Mouse (Mus musculus) hindbrain, embryonic 11.5 days (tissue): ENCODE data around the gene Pvalb. TPM values are rescaled to one million over a fixed set of nuclear protein-coding genes. Genes with fewer than 3 reads are reported as not detected.

ENCODE experiments used
- ATAC-seq: fragments of 200-750 bp; cut with Nextera tagmentation; 2 replicates; pipeline ENCODE4 v1.8.0; 2017; ENCODE audit warnings: mild to moderate bottlenecking, moderate TSS enrichment, moderate library complexity; ENCODE audit not compliant: low FRiP score
- DNase-seq: peaks from one replicate; pipeline ENCODE4 v3.0.0-alpha.2; 2015; ENCODE audit warnings: low spot score
- H3K27ac ChIP-seq: fragments of 300-500 bp; sonication (generic); 2 replicates; pipeline ENCODE4 v1.5.1; 2014; ENCODE audit warnings: mild to moderate bottlenecking, low read depth, low read length
- H3K27me3 ChIP-seq: fragments of 300-500 bp; sonication (generic); 2 replicates; pipeline ENCODE4 v1.6.1; 2014; ENCODE audit warnings: mild to moderate bottlenecking, low read length, moderate library complexity, mixed read lengths; ENCODE audit not compliant: control insufficient read depth, insufficient read depth
- H3K36me3 ChIP-seq: fragments of 300-500 bp; sonication (generic); 2 replicates; pipeline ENCODE4 v1.6.1; 2014; ENCODE audit warnings: mild to moderate bottlenecking, low read length, moderate library complexity, mixed read lengths; ENCODE audit not compliant: control insufficient read depth, insufficient read depth
- H3K4me1 ChIP-seq: fragments of 300-500 bp; sonication (generic); replicated peaks from 2 replicates; pipeline ENCODE4 v1.6.1; 2014; ENCODE audit warnings: low read length, mixed read lengths; ENCODE audit not compliant: control insufficient read depth, insufficient read depth
- H3K4me2 ChIP-seq: fragments of 300-500 bp; sonication (generic); replicated peaks from 2 replicates; pipeline ENCODE4 v1.6.1; 2014; ENCODE audit warnings: mild to moderate bottlenecking, low read depth, low read length
- H3K4me3 ChIP-seq: fragments of 300-500 bp; sonication (generic); 2 replicates; pipeline ENCODE4 v1.5.1; 2014; ENCODE audit warnings: low read depth, low read length
- H3K9ac ChIP-seq: fragments of 300-500 bp; sonication (generic); 2 replicates; pipeline ENCODE4 v1.6.1; 2014; ENCODE audit warnings: low read depth, low read length
- H3K9me3 ChIP-seq: fragments of 300-500 bp; sonication (generic); 2 replicates; pipeline ENCODE4 v1.6.1; 2016; ENCODE audit warnings: low read length; ENCODE audit not compliant: control insufficient read depth
- WGBS: fragments of 180-500 bp; shearing (Covaris S2); extraction: QIAGEN DNeasy Blood & Tissue Kit; methylation state at CpG from one replicate; pipeline ENCODE4 v1.1.7; 2014; 5-methylcytosine and 5-hydroxymethylcytosine counted together
- polyA plus RNA-seq: library from polyadenylated mRNA; unstranded; fragments of >200 nt; fragmentation: Nextera tagmentation; extraction: Ambion mirVana; gene quantifications from 2 replicates; pipeline ENCODE4 v1.2.1, GENCODE M21; 2014

The Pvalb gene
- polyA plus RNA-seq = 1.2 and 1.7 TPM in 2 replicates

- 93% methylated on average over 7 of the region's 7 CpGs for WGBS
- H3K27ac ChIP-seq = no peak within 1 kb of the TSS
- H3K36me3 ChIP-seq = no peaks in the 10 kb centered on the region
- ATAC-seq (no peak), DNase-seq (no peak)
- H3K9ac ChIP-seq = no peak within 1 kb of the TSS
- H3K9me3 ChIP-seq = no peaks in the 10 kb centered on the region
- peaks cover 32% of the 10 kb centered on the region for H3K27me3 ChIP-seq
- H3K4me2 ChIP-seq = no peak within 1 kb of the TSS
- H3K4me1 ChIP-seq = peaks cover 4% of the 10 kb centered on the region; the same call in 1 of the 2 replicates
- H3K4me3 ChIP-seq = no peak within 1 kb of the TSS
Measured at GRCm38 (mm10) chr15:78206312-78206711, at the start of gene Pvalb. Gene Pvalb, minus strand, starts transcription at chr15:78206400.

GRCm38 (mm10) chr15:78254751-78255150, 48.6 kb upstream of the Pvalb start:
- H3K27ac ChIP-seq = no peak overlapping the region
- no peak overlapping the region for H3K4me3 ChIP-seq
- DNase-seq (peak; percentile 79), ATAC-seq (no peak)
- H3K9me3 ChIP-seq = no peaks in the 10 kb centered on the region
- H3K27me3 ChIP-seq = no peaks in the 10 kb centered on the region
- no peak overlapping the region for H3K4me2 ChIP-seq
- H3K4me1 ChIP-seq = no peaks in the 10 kb centered on the region
- H3K36me3 ChIP-seq = no peaks in the 10 kb centered on the region
- no peak overlapping the region for H3K9ac ChIP-seq
- 27% methylated on average over 20 of the region's 20 CpGs for WGBS

- Histone ChIP-seq H3K36me3 (no peaks in the 10 kb centered on the region), H3K4me2 (no peak overlapping the region), H3K4me1 (no peaks in the 10 kb centered on the region), H3K9ac (no peak overlapping the region), H3K27ac (no peak overlapping the region), H3K27me3 (no peaks in the 10 kb centered on the region), H3K9me3 (no peaks in the 10 kb centered on the region), H3K4me3 (no peak overlapping the region)
- WGBS = 85% methylated on average over 3 of the region's 3 CpGs
- DNase-seq (no peak), ATAC-seq (no peak)
Measured at GRCm38 (mm10) chr15:78248410-78248809, 42.2 kb upstream of the Pvalb start.

- no peak overlapping the region for H3K9ac ChIP-seq
- no peaks in the 10 kb centered on the region for H3K27me3 ChIP-seq
- ATAC-seq = no peak
- no peaks in the 10 kb centered on the region for H3K9me3 ChIP-seq
- no peak overlapping the region for H3K4me3 ChIP-seq
- DNase-seq = no peak
- no peak overlapping the region for H3K4me2 ChIP-seq
- H3K36me3 ChIP-seq = no peaks in the 10 kb centered on the region
- 62% methylated on average over 2 of the region's 2 CpGs for WGBS
- H3K27ac ChIP-seq = no peak overlapping the region
- no peaks in the 10 kb centered on the region for H3K4me1 ChIP-seq
Measured at GRCm38 (mm10) chr15:78247659-78248058, 41.5 kb upstream of the Pvalb start.

- WGBS = 78% methylated on average over 18 of the region's 18 CpGs
- Histone ChIP-seq H3K9me3 (no peaks in the 10 kb centered on the region), H3K36me3 (no peaks in the 10 kb centered on the region), H3K27me3 (no peaks in the 10 kb centered on the region), H3K27ac (no peak overlapping the region), H3K4me1 (no peaks in the 10 kb centered on the region), H3K9ac (no peak overlapping the region), H3K4me3 (no peak overlapping the region), H3K4me2 (no peak overlapping the region)
- no peak for DNase-seq
- ATAC-seq = no peak
Measured at GRCm38 (mm10) chr15:78246143-78247116, 40.2 kb upstream of the Pvalb start.

- DNase-seq (no peak), ATAC-seq (no peak)
- no peaks in the 10 kb centered on the region for H3K36me3 ChIP-seq
- H3K4me1 ChIP-seq = no peaks in the 10 kb centered on the region
- H3K9me3 ChIP-seq = no peaks in the 10 kb centered on the region
- no peak within 1 kb of the TSS for H3K27ac ChIP-seq
- 77% methylated on average over 7 of the region's 7 CpGs for WGBS
- H3K4me3 ChIP-seq = no peak within 1 kb of the TSS
- no peak within 1 kb of the TSS for H3K4me2 ChIP-seq
- H3K9ac ChIP-seq = no peak within 1 kb of the TSS
- H3K27me3 ChIP-seq = no peaks in the 10 kb centered on the region; the same call in 1 of the 2 replicates
Measured at GRCm38 (mm10) chr15:78244695-78245492, 38.7 kb upstream of the Pvalb start, which contains the start of gene Ncf4. Gene Ncf4, plus strand, starts transcription at chr15:78244801.

- no peaks in the 10 kb centered on the region for H3K36me3 ChIP-seq
- H3K27me3 ChIP-seq = no peaks in the 10 kb centered on the region; the same call in 1 of the 2 replicates
- H3K4me3 ChIP-seq = no peak overlapping the region
- DNase-seq (no peak), ATAC-seq (no peak)
- no peak overlapping the region for H3K9ac ChIP-seq
- 81% methylated on average over 6 of the region's 6 CpGs for WGBS
- no peak overlapping the region for H3K27ac ChIP-seq
- no peaks in the 10 kb centered on the region for H3K4me1 ChIP-seq
- H3K9me3 ChIP-seq = no peaks in the 10 kb centered on the region
- H3K4me2 ChIP-seq = no peak overlapping the region
Measured at GRCm38 (mm10) chr15:78243774-78244173, 37.6 kb upstream of the Pvalb start.

GRCm38 (mm10) chr15:78243061-78243460, 36.9 kb upstream of the Pvalb start:
- ATAC-seq (no peak), DNase-seq (no peak)
- Histone ChIP-seq H3K27ac (no peak overlapping the region), H3K9me3 (no peaks in the 10 kb centered on the region), H3K4me1 (no peaks in the 10 kb centered on the region), H3K27me3 (no peaks in the 10 kb centered on the region; the same call in 1 of the 2 replicates), H3K4me2 (no peak overlapping the region), H3K4me3 (no peak overlapping the region), H3K9ac (no peak overlapping the region), H3K36me3 (no peaks in the 10 kb centered on the region)
- 85% methylated on average over 8 of the region's 8 CpGs for WGBS
